Mouse (Mus musculus) liver, embryonic 14.5 days (tissue): ENCODE measurements around the gene Dnajb7. TPM values are rescaled to one million over a fixed set of nuclear protein-coding genes. Genes with fewer than 3 reads are reported as not detected.

Source experiments
- ATAC-seq: fragments of 200-750 bp; cut with Nextera tagmentation; 2 replicates; pipeline ENCODE4 v1.8.0; 2017; ENCODE audit warnings: moderate number of reproducible peaks, mild to moderate bottlenecking, moderate library complexity; ENCODE audit not compliant: insufficient read depth
- DNase-seq, 3 experiments: peaks; one replicate each; pipeline ENCODE4 v3.0.0-alpha.2; 2012 to 2013; ENCODE audit warnings: low read depth in 3 of 3, low spot score in 3 of 3
- H3K27ac ChIP-seq: fragments of 300-500 bp; sonication (generic); 2 replicates; pipeline ENCODE4 v1.5.1; 2014; ENCODE audit warnings: moderate library complexity, mild to moderate bottlenecking, control low read depth, inconsistent platforms
- H3K27me3 ChIP-seq: fragments of 300-500 bp; sonication (generic); 2 replicates; pipeline ENCODE4 v1.6.1; 2014; ENCODE audit warnings: mild to moderate bottlenecking, low read length, moderate library complexity; ENCODE audit not compliant: control insufficient read depth, insufficient read depth
- H3K36me3 ChIP-seq: fragments of 300-500 bp; sonication (generic); replicated peaks from 2 replicates; pipeline ENCODE4 v1.6.1; 2014; ENCODE audit warnings: low read depth; ENCODE audit not compliant: control insufficient read depth, insufficient read depth
- H3K4me1 ChIP-seq, 2 experiments: fragments of 200-500 bp in 1 of 2; fragments of 300-500 bp in 1 of 2; sonication (generic) in 1 of 2; replicated peaks; 2 replicates each; pipeline ENCODE4 v1.6.1; 2012 to 2014; ENCODE audit warnings: antibody characterized with exemption in 1 of 2, inconsistent platforms in 1 of 2, low read length in 1 of 2; ENCODE audit not compliant: control insufficient read depth in 2 of 2, insufficient read depth in 2 of 2
- H3K4me2 ChIP-seq: fragments of 300-500 bp; sonication (generic); 2 replicates; pipeline ENCODE4 v1.6.1; 2014; ENCODE audit warnings: low read depth, mild to moderate bottlenecking, control low read depth, moderate library complexity
- H3K4me3 ChIP-seq, 2 experiments: fragments of 200-500 bp in 1 of 2; fragments of 300-500 bp in 1 of 2; sonication (generic) in 1 of 2; 2 replicates each; pipeline ENCODE4 v1.5.1; 2012 to 2014; ENCODE audit warnings: low read depth in 2 of 2, low read length in 2 of 2, mild to moderate bottlenecking in 2 of 2, control low read depth in 1 of 2, inconsistent platforms in 1 of 2, moderate library complexity in 1 of 2; ENCODE audit not compliant: insufficient read depth in 1 of 2
- H3K9ac ChIP-seq: fragments of 300-500 bp; sonication (generic); replicated peaks from 2 replicates; pipeline ENCODE4 v1.6.1; 2014; ENCODE audit warnings: mild to moderate bottlenecking, control low read depth, moderate library complexity
- H3K9me3 ChIP-seq: fragments of 300-500 bp; sonication (generic); 2 replicates; pipeline ENCODE4 v1.6.1; 2016; ENCODE audit warnings: low read length, mixed read lengths; ENCODE audit not compliant: control insufficient read depth
- CTCF ChIP-seq: IDR thresholded peaks from 2 replicates; pipeline ENCODE4 v1.5.1; 2016; ENCODE audit warnings: antibody characterized with exemption, low read depth, control low read depth
- EP300 ChIP-seq: IDR thresholded peaks from 2 replicates; pipeline ENCODE4 v1.6.1; 2016; ENCODE audit warnings: antibody characterized with exemption, low read depth
- WGBS: fragments of 180-500 bp; shearing (Covaris S2); extraction: QIAGEN DNeasy Blood & Tissue Kit; methylation state at CpG from one replicate; pipeline ENCODE4 v1.1.7; 2014; ENCODE audit not compliant: insufficient replicate concordance; 5-methylcytosine and 5-hydroxymethylcytosine counted together
- polyA plus RNA-seq, 2 experiments: library from polyadenylated mRNA; depleted of rRNA in 1 of 2; stranded (reverse) in 1 of 2; unstranded in 1 of 2; fragments of >200 nt; fragmentation: Nextera tagmentation in 1 of 2; extraction: Ambion mirVana in 1 of 2; gene quantifications; 2 replicates each; pipeline versions ENCODE4 v1.2.1 to v1.2.3; 2012 to 2014

The Dnajb7 gene
- polyA plus RNA-seq, 2 experiments = 0.18 TPM; not detected in 1

DNA sequence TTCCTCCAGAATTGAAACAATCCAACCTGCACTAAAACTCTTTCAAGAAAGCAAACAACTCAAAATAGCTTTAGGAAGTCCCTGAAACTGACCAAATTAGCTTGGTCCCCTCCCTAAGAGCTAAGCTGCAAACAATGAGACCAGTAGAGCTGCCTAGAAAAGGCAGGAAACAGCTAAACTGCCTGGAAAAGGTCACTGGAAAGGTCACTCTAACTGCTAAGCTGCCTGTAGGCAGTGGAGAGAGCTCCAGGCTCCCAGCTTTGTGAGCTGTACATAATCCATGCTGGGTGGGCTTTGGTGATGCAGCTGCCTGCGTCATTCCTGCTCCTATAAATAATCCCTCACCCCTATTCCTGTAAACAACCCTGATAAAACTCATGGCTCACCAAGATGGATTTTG lies 37.7 kb downstream of the Dnajb7 start:
- WGBS = 80% methylated on average over 1 of the region's 1 CpGs
- ATAC-seq = no peak
- no peak overlapping the region for H3K27ac ChIP-seq

DNA sequence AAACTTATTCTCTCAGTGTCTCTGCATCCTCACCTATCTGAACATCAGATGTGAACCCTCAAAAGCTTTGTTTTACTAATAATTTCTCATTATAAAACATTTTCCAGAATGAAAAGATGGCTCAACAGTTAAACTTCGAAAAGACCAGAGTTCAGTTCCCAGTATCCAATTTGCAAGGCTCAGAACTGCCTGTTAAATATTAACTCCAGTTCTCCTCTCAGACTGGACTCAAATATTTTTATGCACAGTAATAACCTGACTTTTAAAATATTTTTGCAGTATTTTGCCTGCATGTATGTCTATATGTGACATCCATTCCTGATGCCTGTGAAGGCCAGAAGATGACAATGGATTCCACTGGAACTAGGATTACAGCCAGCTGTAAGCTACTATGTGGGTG lies 39.5 kb downstream of the Dnajb7 start:
- Histone ChIP-seq H3K4me3 (no peak overlapping the region), H3K9me3 (no peaks in the 10 kb centered on the region), H3K36me3 (peaks cover 31% of the 10 kb centered on the region), H3K27ac (no peak overlapping the region), H3K27me3 (no peaks in the 10 kb centered on the region), H3K4me2 (no peak overlapping the region), H3K9ac (no peak overlapping the region), H3K4me1 (peaks cover 0 to 4% of the 10 kb centered on the region in 2 experiments; a peak in 1 of 4 replicates)
- ATAC-seq (no peak), DNase-seq (no peak)
- TF ChIP-seq EP300 (no peak), CTCF (no peak)
- WGBS = 68% methylated on average over 1 of the region's 1 CpGs

More for the DNA sequence above, 37.7 kb downstream of the Dnajb7 start:
- no peaks in the 10 kb centered on the region for H3K27me3 ChIP-seq
- peaks cover 32% of the 10 kb centered on the region for H3K36me3 ChIP-seq
- H3K4me2 ChIP-seq = no peak overlapping the region
- H3K9me3 ChIP-seq = no peaks in the 10 kb centered on the region
- H3K4me1 ChIP-seq = peaks cover 0 to 4% of the 10 kb centered on the region in 2 experiments; a peak in 1 of 4 replicates
- TF ChIP-seq EP300 = no peak
- no peak overlapping the region for H3K9ac ChIP-seq
- no peak for DNase-seq
- no peak overlapping the region for H3K4me3 ChIP-seq

DNA sequence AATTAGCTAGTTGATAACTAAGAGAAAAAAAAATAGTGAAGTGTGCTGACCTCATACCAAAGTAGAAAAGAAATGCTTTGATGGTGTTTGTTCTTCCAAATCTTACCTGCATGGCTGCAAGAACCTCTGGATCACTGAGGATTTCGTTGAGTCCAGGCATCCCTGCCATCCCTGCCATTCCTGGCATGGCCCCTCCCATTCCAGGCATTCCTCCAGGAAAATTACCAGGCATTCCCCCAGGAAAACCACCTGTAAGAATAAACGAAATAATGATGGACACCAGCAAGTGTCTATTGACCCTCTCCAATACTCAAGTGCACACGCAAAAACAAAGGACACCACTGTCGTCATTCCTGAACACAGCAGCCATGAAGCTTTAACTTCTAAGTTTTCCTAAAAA lies 41.9 kb downstream of the Dnajb7 start:
- Histone ChIP-seq H3K9ac (no peak overlapping the region), H3K36me3 (peaks cover 26% of the 10 kb centered on the region), H3K27ac (no peak overlapping the region), H3K27me3 (no peaks in the 10 kb centered on the region), H3K4me1 (peaks cover 5 to 17% of the 10 kb centered on the region in 2 experiments), H3K9me3 (no peaks in the 10 kb centered on the region), H3K4me2 (no peak overlapping the region), H3K4me3 (no peak overlapping the region)
- no peak for ATAC-seq
- no peak for DNase-seq
- WGBS = 76% methylated on average over 4 of the region's 4 CpGs
- TF ChIP-seq CTCF = no peak
- no peak for TF ChIP-seq EP300

DNA sequence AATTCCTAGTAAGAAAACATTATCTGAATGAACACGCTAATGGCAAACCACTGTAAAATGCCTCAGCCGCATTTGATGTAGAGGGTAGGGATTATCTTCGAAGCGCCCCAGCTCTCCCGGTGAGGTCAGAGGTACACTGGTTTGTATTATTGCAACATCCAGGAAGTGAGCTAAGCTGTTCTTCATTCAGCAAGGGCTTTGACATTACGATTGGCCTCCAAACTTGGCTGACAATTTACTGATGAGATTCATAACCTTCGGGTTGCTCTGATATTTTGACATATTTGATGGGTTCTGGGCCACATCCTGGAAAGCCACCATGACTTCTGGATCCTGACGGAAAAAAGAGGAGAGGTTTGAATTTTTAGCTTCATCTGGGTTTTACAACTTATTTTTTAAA lies 42.9 kb downstream of the Dnajb7 start:
- Histone ChIP-seq H3K4me2 (no peak overlapping the region), H3K27me3 (no peaks in the 10 kb centered on the region), H3K4me3 (no peak overlapping the region), H3K36me3 (peaks cover 21% of the 10 kb centered on the region), H3K9me3 (no peaks in the 10 kb centered on the region), H3K27ac (no peak overlapping the region), H3K9ac (no peak overlapping the region), H3K4me1 (peaks cover 9 to 22% of the 10 kb centered on the region in 2 experiments)
- ATAC-seq (no peak), DNase-seq (peak in 2 of 3 experiments; percentile 20 to 24)
- TF ChIP-seq EP300 (no peak), CTCF (no peak)
- WGBS = 59% methylated on average over 8 of the region's 8 CpGs

DNA sequence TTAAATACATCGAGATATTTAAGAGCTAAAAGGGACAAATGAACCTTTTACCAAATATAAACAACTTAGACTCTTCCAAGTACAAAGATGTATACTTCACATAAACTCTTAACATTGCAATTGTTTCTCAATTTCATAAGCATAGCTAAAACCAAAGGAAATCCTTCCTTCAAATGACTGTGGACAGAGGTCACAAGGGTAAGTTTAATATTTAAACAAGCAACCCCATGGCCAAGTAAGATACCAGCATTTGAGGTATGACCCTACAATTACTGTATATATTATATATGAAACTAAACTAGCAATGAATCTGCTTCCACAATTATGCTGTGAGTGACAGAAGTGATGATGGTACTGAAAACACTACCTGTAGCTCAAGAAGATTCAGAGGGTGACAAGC lies 43.8 kb downstream of the Dnajb7 start:
- Histone ChIP-seq H3K4me1 (peaks cover 17 to 30% of the 10 kb centered on the region in 2 experiments), H3K27ac (no peak overlapping the region), H3K4me3 (no peak overlapping the region), H3K9ac (no peak overlapping the region), H3K27me3 (no peaks in the 10 kb centered on the region), H3K4me2 (no peak overlapping the region), H3K9me3 (no peaks in the 10 kb centered on the region), H3K36me3 (peaks cover 21% of the 10 kb centered on the region)
- 86% methylated on average over 1 of the region's 1 CpGs for WGBS
- no peak for TF ChIP-seq EP300
- no peak for TF ChIP-seq CTCF
- no peak for ATAC-seq
- no peak for DNase-seq

DNA sequence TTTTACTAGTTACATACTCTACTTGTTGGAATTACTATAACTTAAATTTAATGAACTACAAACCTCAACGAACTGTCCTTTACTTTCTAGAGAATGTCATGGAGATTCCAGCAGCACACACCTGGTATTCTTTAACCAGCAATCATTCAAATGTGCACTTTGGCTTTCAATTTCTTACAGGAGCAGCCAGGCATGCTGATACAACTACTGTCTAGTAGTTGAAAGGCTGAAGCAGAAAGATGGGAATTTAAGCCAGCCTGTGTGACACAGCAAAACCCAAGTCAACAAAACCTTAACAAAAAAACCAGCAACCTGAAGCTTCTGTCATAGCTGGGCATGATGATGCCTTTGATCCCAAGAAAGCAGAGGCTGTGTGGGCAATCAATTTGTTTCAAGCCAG lies 45.6 kb downstream of the Dnajb7 start:
- ATAC-seq (no peak), DNase-seq (no peak)
- H3K36me3 ChIP-seq = peaks cover 16% of the 10 kb centered on the region
- peaks cover 22 to 32% of the 10 kb centered on the region in 2 experiments for H3K4me1 ChIP-seq
- no peak overlapping the region for H3K4me2 ChIP-seq
- peak overlapping the region; percentile 6 for H3K27ac ChIP-seq
- no peak overlapping the region for H3K9ac ChIP-seq
- H3K4me3 ChIP-seq = no peak overlapping the region
- no peak for TF ChIP-seq EP300
- no peak for TF ChIP-seq CTCF
- WGBS = 79% methylated on average over 1 of the region's 1 CpGs
- no peaks in the 10 kb centered on the region for H3K9me3 ChIP-seq
- H3K27me3 ChIP-seq = no peaks in the 10 kb centered on the region
